Mouse (Mus musculus): Measurements from ENCODE around the gene Zkscan7. TPM values are rescaled to one million over a fixed set of nuclear protein-coding genes. Genes with fewer than 3 reads are reported as not detected.
"Not testable (repeated sequence)": the region's sequence is repeated elsewhere in the genome, so short reads cannot be mapped to it uniquely, and the experiment has no call there.

Gene Zkscan7
- 3.7 and 5.4 TPM in 2 replicates for total RNA-seq (2017)

DNA sequence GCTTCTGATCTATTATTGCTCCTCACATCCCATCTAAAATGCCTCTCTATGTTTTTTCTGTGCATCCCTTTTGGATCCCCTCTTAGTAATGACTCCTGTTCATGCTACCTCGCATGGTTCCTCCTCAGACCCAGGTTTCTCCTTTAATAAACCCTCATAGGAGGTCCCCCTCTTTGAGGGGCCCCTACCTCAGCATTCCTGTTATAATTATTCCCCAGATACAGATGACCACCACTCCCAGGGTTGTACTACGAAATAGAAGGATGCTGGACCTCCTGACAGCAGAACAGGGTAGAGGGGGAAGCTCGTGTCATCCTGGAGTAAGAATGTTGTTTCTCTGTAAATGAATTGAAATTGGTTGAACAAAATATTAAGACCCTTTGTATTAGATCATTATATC lies at the start of gene Zkscan7:
TSS of gene Zkscan7 (plus strand) at position 301 of the 400 bp plus-strand sequence.
- ATAC-seq (replicated peaks; ENCODE audit: low read depth, poor library complexity, severe bottlenecking) = no peak

DNA sequence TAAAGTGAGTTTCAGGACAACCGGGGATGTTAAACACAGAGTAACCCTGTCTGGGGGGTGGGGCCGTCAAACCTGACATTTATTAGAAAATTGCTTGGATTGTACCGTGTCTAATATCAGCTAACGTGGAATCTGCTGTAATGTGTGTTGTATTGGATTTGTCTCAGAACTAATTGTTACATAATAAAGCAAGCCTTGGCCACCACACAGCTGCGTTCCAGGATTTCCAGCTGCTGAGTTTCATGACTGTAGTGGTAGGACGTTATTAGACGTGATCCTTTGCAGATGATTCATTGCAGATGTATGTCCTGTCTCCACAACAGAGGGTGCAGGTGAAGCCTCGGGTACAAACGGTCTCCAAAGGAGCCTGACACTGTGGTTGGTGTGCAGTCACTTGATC lies 49.4 kb upstream of the Zkscan7 start:
- no peak for ATAC-seq (replicated peaks; ENCODE audit: low read depth, poor library complexity, severe bottlenecking)

DNA sequence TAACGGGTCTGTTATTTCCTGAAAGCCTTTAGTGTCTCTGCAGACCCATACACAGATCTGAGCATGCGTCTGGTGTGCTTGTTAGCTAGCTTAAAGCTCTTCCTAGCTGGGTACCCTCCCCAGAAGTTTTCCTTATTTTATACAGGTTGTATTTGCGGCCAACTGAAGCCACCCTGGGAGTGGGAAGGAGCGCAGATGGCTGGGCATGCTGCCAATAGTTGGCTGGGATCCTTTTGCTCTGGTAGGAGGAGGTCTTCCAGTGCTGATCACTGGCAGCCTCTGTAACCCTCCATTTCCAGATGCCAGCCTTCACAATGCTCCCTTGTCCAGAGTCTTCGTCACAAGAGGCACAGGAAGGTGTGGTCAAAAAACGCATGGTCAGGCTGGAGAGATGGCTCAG lies 48.7 kb upstream of the Zkscan7 start:
- ATAC-seq (replicated peaks; ENCODE audit: low read depth, poor library complexity, severe bottlenecking) = no peak

DNA sequence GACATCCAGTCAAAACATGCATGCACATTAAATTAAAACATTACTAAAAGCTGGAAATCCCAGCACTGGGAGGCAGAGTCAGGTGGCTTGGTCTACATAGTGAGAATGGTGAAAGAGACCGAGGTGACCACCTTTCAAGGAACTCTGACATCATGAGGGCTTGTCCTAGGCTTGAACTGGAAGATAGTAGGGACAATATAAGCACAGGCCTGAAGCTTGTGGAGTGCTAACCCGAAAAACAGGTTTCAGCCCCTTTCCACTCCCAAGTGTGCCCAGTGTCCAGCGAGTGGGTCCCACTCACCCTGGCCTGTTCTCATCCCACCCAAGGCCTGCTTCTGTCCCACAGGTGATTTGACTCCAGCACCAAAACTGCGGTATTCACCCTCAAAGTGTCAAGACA lies 48.3 kb upstream of the Zkscan7 start:
- ATAC-seq (replicated peaks; ENCODE audit: low read depth, poor library complexity, severe bottlenecking) = no peak

DNA sequence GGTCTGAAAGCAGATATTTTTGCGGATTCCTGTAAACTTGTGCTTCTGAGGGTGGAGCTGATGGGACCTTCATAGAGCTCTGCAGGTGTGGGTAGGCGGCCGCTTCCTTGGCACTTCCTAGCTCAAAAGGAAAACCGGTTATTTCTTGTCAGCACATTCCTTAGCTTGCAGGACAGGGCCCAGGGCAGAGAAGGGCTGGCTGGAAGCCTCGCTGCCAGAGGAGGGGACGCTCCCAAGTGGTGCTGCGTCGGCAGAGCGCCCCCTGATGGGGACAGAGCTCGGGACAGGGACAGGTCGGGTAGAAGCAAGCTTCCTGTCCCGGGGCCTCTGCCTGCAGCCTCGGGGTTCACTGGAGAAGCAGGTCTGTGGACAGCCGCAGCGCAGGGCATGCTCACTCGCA lies 47.8 kb upstream of the Zkscan7 start:
- no peak for ATAC-seq (replicated peaks; ENCODE audit: low read depth, poor library complexity, severe bottlenecking)

DNA sequence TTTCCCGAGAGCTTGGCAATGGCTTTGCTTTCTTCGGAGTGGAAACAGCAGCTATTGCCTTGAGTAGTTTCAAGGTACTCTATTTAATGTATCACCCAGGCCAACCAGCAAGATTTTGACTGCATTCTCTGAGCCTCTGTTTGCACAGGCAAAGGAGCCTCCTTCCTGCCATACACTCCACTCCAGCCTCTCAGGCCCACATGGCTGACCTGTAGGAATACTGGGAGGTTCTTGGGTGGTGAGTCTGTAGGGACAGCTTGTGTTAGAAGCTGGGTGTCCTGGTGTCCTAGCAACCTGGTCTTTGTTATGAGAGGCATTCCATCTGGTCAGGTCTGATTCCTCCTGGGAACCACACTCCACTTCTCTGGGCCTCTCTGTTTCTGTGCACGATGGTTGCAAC lies 41.7 kb upstream of the Zkscan7 start, which contains the start of gene Gm35549:
TSS of gene Gm35549 (minus strand) at position 276 of the 400 bp plus-strand sequence.
- no peak for ATAC-seq (replicated peaks; ENCODE audit: low read depth, poor library complexity, severe bottlenecking)

DNA sequence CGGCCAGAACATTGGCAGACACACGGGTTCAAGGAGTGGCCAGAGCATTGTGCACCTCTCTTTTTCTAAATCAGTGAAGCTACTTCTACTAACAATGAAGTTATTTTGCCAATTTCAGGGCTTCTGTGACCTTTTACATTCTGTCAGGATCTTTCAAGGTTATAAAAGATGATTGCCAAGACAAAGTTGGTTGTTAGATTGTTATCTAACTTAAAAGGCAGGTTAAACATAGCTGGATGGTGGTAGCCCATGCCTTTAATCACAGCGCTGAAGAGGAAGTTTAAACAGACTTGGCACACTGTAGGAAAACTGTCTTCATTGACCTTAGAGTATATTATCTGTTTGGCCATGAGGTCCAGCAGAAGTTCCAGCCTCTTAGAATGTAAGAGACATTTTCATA lies 39.9 kb upstream of the Zkscan7 start:
- no peak for ATAC-seq (replicated peaks; ENCODE audit: low read depth, poor library complexity, severe bottlenecking)

DNA sequence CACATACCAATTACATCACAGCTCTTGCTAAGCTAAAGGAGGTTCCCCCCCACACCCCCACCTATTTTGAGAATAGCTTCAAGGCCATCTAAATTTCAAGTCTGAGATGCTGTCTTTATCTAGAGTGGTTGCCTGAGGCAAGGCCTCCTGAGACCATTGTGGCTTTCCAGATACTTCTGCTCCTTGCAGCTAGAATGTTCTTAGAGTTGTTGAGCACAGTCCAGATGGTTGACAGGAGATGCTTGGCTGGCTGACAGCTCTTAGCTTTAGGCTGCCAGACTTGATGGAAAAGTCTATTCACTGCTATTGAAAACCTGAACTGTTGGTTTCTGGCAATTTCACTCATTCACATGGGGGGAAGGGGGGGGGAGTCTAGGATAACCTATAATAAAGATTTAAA lies 39.3 kb upstream of the Zkscan7 start:
- ATAC-seq (replicated peaks; ENCODE audit: low read depth, poor library complexity, severe bottlenecking) = no peak

DNA sequence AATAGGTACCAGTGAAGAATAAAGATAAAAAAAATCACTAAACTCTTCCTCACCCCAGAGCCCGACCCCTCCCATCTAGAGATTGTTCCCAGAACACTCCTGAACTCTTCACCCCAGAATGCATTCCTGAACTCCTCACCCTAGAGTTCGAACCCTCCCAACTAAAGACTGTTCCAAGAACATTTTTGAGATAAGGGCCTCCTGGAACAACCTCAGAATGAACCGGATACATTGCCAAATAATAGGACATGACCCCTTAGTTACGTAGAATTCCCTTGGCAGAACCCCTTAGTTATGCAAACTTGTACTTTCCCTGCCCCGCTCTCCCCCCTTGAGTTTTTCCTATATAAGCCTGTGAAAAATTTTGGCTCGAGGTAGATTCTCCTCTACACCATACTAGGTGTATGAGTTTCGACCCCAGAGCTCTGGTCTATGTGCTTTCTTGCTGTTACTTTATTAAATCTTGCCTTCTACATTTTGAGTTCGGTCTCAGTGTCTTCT lies 37.6 kb upstream of the Zkscan7 start:
- not testable (repeated sequence) for ATAC-seq (replicated peaks; ENCODE audit: low read depth, poor library complexity, severe bottlenecking)

DNA sequence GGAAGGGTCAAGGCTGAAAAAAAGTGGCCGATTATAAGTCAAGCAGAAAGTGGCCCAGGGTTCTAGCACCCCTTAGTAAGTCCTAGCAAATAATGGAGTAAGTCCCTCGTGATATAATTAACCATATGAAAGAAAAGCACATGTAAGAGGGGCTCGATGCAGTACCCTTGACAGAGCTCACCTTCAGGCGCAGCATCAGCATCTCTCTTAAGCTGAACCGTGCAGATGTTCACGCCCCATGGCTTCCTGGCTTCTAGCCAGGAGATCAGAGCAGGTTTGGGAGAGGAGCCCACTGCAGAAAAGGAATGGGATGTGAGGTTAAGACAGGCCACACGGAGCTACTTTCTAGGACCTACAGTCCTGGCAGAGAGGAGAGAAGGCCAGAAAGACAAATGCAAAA lies 31.0 kb upstream of the Zkscan7 start:
- ATAC-seq (replicated peaks; ENCODE audit: low read depth, poor library complexity, severe bottlenecking) = no peak

DNA sequence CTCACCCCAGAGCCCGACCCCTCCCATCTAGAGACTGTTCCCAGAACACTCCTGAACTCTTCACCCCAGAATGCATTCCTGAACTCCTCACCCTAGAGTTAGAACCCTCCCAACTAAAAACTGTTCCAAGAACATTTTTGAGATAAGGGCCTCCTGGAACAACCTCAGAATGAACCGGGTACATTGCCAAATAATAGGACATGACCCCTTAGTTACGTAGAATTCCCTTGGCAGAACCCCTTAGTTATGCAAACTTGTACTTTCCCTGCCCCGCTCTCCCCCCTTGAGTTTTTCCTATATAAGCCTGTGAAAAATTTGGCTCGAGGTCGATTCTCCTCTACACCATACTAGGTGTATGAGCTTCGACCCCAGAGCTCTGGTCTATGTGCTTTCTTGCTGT lies 30.3 kb upstream of the Zkscan7 start:
- not testable (repeated sequence) for ATAC-seq (replicated peaks; ENCODE audit: low read depth, poor library complexity, severe bottlenecking)

DNA sequence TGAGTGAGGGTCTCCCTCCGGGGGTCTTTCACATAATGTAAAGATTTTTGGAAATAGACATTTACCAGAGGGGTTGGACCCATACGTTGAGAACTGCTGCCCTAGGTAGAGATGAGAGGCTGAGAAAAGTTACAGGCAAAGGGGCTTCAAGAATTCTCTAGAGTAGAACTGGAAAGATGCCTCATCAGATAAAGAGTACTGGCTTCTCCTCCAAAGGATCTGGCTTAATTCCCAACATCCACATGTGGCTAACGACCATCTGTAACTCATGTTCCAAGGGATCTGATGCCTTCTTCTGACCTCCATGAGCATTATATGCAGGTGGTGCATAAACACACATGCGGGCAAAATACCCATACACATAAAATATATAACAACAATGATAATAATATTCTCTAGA lies 29.9 kb upstream of the Zkscan7 start:
- ATAC-seq (replicated peaks; ENCODE audit: low read depth, poor library complexity, severe bottlenecking) = no peak

DNA sequence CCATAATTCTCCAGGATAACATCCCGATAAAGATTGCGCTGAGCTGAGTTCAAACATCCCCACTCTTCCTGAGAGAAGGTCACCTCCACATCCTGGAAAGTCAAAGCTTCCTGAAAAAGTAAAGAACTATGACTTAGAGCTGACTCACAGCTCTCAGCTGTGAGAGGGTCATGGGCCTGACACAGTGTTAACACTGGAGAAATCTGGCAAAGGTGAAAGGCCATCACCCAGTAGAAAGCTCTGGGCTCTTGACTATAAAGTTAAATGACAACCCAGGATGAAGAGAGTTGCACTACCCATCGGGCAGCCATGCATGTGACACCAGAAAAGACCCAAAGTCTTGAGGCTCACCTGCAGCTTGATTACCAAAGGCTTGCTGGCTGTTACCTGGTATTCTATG lies 28.8 kb upstream of the Zkscan7 start:
- no peak for ATAC-seq (replicated peaks; ENCODE audit: low read depth, poor library complexity, severe bottlenecking)

DNA sequence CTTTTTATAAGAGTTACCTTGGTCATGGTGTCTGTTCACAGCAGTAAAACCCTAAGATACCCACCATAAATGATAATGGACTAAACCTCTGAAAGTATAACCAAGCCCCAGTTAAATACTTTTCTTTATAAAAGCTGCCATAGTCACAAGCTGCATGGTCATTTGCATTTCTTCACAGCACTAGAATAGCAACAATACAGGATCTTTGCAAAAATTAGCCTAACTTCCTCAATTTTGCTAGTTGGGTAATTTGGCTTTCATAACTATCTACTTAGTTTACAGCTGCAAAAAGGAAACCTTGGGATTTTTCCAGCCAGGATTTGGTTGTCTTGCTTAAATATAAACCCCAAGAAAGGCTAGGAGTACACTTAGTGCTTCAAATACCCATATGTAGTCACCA lies 24.7 kb upstream of the Zkscan7 start:
- ATAC-seq (replicated peaks; ENCODE audit: low read depth, poor library complexity, severe bottlenecking) = no peak

DNA sequence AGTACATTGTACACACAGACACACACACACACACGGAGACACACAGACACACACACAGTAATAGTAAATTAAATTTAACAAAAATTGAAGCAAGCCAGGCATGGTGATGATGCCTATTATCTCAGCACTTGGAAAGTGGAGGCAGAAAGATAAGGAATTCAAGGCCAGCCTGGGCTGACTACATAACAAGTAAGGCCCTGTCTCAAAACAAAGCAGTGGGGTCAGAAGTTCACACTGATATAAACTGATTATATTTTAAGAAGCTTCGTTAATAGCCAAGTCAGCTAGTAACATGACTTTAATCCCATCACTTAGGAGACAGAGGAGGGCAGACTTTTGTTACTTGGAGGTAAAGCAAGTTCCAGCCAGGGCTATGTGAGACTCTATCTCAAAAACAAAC lies 21.8 kb upstream of the Zkscan7 start:
- ATAC-seq (replicated peaks; ENCODE audit: low read depth, poor library complexity, severe bottlenecking) = no peak

DNA sequence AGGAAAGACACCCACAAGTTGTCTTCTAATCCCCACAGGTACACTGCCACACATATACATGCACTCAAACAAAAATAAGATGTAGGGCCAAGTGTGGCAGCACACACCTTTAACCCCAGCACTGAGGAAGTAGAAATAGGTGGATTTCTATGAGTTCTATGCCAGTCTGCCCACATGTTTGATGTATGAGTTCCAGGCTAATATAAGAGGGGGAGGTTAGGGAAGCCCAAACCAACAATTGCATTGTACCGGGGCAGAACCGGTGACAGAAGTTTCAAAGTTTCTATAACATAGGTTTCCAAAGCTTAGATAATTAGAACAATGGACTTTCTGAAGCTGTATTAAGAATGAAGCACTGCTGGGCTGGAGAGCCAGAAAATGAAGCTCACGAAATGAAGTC lies 20.6 kb upstream of the Zkscan7 start:
- ATAC-seq (replicated peaks; ENCODE audit: low read depth, poor library complexity, severe bottlenecking) = no peak

DNA sequence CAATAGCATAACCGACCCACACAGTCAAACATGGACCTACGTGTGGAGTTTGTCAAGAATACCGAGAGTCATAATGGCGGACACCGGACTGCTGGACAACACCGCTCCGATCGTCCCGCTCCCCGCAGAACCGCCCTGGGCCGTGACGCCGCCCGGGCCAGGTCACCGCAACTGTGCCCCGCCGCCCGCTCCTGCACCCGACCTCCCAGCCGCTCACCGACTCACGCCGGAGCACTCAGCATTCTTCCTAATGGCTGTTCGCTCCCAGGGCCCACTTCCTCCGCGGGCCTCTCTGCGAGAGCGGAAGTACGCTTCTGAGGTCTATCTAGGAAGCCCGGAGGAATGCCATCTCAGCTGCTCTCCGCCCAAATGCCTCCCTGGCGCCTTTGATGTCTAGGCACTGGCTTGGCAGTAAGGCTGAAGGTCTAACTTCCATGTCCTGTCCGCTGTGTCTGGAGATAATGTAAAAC lies 19.8 kb upstream of the Zkscan7 start, which contains the start of gene Zfp445:
TSS of gene Zfp445 (minus strand) at position 310 of the 470 bp plus-strand sequence.
- ATAC-seq (replicated peaks; ENCODE audit: low read depth, poor library complexity, severe bottlenecking) = peak; percentile 99

DNA sequence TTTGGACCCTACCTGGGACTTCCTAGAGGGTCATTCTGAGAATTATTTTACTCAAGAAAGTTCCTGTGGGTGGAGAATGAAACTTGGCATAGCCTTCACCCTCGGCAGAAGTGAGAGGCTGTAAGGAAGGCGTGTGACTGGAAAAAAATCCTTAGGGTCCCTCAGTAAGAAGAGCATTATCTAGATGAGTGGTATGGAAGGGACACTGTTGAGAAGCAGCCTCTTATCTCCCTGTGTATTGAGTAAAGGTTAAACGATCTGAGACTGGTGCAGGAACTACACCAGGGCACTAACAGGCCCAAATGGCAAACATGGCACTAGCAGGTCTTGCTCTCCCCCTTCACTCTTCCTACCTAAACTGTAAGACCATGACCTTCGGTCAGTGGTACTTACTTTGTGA lies 19.3 kb upstream of the Zkscan7 start:
- ATAC-seq (replicated peaks; ENCODE audit: low read depth, poor library complexity, severe bottlenecking) = peak; percentile 15; the same call in 1 of the 2 replicates

DNA sequence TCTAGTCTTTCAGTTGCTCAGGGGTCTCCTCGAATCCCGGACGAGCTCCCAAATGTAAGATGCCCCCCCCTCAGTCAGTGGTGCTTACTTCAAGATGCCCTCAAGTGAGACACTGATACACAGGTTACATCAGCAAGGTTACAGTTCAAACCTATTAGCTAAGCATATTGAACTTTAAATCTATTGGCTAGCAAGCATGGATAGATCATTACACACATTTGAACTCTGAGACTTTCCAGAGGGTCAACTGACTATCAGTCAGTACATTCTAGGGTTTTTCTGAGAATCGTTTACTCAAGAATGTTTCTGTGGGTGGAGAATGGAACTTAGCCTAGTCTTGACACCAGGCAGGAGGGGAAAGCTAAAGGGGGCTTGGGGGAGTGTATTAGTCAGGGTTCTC lies 12.9 kb upstream of the Zkscan7 start:
- no peak for ATAC-seq (replicated peaks; ENCODE audit: low read depth, poor library complexity, severe bottlenecking)

DNA sequence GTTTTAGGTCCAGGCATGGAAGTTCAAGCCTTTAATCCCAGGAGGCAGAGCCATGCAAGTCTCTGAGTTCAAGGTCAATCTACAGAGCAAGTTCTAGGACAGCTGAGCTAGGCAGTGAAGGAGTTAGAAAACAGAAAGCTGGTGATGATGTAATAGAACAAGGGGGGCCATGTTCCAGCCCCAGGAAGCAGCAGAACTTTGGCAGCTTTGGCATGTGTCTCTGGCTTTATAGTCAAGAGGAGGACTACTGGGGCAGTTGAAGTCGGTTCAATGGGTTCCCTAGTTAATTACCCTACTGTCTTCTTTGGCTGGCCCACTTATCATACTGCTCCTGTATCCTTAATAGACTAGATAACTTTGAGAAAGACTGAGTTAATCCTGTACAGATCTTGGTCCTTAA lies 10.8 kb upstream of the Zkscan7 start:
- no peak for ATAC-seq (replicated peaks; ENCODE audit: low read depth, poor library complexity, severe bottlenecking)

DNA sequence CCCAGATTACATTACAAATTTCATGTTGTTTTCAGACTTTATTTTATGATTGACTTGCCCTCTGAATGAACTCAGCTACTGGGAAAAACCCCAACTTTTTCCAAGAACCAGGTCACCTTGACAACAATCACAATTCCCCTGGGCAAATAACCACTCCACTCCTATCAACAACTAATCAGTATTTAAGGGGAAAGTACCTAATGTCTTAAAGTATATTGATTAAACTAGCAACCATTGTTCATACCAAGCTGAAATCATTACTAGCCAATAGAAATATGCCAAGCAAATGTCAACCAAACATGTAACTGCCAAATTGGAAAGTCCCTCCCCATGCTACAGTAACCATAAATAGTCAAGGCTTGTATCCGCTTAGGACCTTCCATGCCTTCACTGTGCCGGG lies 10.3 kb upstream of the Zkscan7 start:
- ATAC-seq (replicated peaks; ENCODE audit: low read depth, poor library complexity, severe bottlenecking) = no peak

DNA sequence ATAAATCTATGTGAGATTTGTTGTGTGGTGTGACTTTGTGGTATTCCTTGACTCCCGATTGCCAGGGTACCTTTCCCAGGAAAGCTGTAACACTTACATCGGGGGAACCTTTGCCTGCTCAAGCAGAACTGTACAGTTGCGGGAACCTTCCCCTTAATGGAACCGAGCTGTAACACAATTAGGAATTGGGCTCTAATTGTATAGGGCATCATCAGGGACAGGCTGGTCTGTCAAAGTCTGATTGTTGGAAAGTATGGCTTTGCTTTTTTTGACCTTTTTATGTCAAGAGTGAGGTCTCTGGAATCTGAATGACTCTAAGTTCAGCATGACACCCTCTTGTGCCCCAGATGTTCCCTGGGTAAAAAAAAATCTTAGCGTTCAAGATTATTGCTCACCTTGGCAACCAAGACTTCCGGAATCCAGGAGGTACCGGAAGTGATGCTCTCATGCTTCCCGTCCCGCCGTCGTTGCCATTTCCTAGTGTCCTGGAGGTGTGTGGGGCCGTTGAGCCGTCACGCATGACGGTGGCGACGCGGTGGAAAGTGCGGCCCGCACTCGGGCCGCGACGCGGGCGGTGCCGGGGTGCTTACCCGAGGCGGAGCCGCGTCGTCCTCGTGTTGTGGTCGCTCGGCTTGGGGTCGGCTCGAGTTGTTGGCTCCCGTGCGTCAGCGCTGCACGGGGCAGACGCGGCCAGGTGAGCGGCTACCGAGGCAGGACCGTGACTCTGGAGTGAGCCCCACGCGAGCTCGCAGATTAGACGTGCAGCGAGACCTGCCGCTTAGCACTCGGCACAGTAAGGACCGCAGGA lies 1.1 kb downstream of the Zkscan7 start:
- ATAC-seq (replicated peaks; ENCODE audit: low read depth, poor library complexity, severe bottlenecking) = peak; percentile 81

All from common myeloid progenitor, adult 5-6 weeks (primary cell).